Mouse (Mus musculus) lung, postnatal 0 days (tissue): Measurements from ENCODE around the gene Arhgap35.

Experiments used
- CTCF ChIP-seq: IDR thresholded peaks from 2 replicates; pipeline ENCODE4 v1.5.1; 2016; ENCODE audit warnings: antibody characterized with exemption, mild to moderate bottlenecking
- EP300 ChIP-seq: IDR thresholded peaks from 2 replicates; pipeline ENCODE4 v1.6.1; 2016; ENCODE audit warnings: antibody characterized with exemption, mild to moderate bottlenecking, control low read depth

DNA sequence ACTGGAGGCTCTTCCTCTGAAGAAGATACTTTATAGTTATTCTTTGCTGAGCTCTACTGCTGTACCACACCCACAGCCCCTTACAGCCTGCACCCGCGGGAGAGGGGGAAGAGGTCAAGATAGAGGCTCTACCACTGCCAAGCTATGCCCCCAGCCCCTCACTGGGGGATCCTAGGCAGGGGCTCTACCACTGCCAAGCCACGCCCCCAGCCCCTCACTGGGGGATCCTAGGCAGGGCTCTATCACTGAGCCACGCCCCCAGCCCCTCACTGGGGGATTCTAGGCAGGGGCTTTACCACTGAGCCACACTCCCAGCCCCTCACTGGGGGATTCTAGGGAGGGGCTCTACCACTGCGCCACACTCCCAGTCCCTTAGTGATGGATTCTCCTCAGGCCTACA is 158.5 kb downstream of the Arhgap35 start:
- TF ChIP-seq CTCF (no peak), EP300 (no peak)
